Mouse (Mus musculus) limb, embryonic 10.5 days (tissue): Measurements from ENCODE around the gene Grm7. TPM values are rescaled to one million over a fixed set of nuclear protein-coding genes. Genes with fewer than 3 reads are reported as not detected.

Experiments
- DNase-seq: peaks from one replicate; pipeline ENCODE4 v3.0.0-alpha.2; 2017; ENCODE audit warnings: low spot score
- H3K27ac ChIP-seq: fragments of 300-500 bp; sonication (generic); 2 replicates; pipeline ENCODE4 v1.5.1; 2016; ENCODE audit warnings: mild to moderate bottlenecking
- H3K27me3 ChIP-seq: fragments of 300-500 bp; sonication (generic); 2 replicates; pipeline ENCODE4 v1.6.1; 2016; ENCODE audit warnings: low read depth, mild to moderate bottlenecking; ENCODE audit not compliant: poor library complexity, severe bottlenecking
- H3K36me3 ChIP-seq: fragments of 300-500 bp; sonication (generic); 2 replicates; pipeline ENCODE4 v1.6.1; 2016; ENCODE audit warnings: mild to moderate bottlenecking, moderate library complexity
- H3K4me1 ChIP-seq: fragments of 300-500 bp; sonication (generic); 2 replicates; pipeline ENCODE4 v1.6.1; 2016
- H3K4me3 ChIP-seq: fragments of 300-500 bp; sonication (generic); 2 replicates; pipeline ENCODE4 v1.5.1; 2016; ENCODE audit warnings: mild to moderate bottlenecking, moderate library complexity
- H3K9me3 ChIP-seq: fragments of 300-500 bp; sonication (generic); replicated peaks from 2 replicates; pipeline ENCODE4 v1.6.1; 2016; ENCODE audit warnings: mild to moderate bottlenecking
- WGBS: fragments of 180-500 bp; shearing (Covaris S2); methylation state at CpG from one replicate; pipeline ENCODE4 v1.1.7; 2016; 5-methylcytosine and 5-hydroxymethylcytosine counted together
- polyA plus RNA-seq: library from polyadenylated mRNA; unstranded; fragments of >200 nt; fragmentation: Nextera tagmentation; extraction: Ambion mirVana; gene quantifications from 2 replicates; pipeline ENCODE4 v1.2.1, GENCODE M21; 2016

Grm7 gene
- polyA plus RNA-seq, 1 experiment from 2014 or later, result not detected

DNA sequence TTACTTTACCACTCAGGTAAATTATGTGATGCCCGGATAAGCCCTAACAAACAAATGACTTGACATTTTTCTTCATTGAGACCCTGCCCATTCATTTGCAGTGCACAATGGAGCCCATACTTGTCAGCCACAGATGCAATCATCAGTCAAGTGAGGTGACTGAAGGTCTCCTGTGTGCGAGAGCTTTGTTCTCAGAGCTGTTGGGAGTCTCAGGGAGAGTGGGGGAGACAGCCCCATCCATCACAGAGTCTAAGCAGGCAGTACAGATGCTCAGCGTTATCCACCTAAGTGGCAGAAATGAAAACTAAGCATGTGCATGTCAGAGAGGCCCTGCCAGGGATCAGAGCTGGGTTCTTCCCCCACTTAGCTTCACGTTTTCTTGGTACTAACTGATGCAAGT, 631.3 kb downstream of the Grm7 start:
- 47% methylated on average over 4 of the region's 4 CpGs for WGBS
- DNase-seq, result no peak
- H3K4me3 ChIP-seq, result no peak overlapping the region
- no peak overlapping the region for H3K27ac ChIP-seq
- H3K36me3 ChIP-seq, result no peaks in the 10 kb centered on the region
- H3K9me3 ChIP-seq, result no peaks in the 10 kb centered on the region
- no peaks in the 10 kb centered on the region for H3K27me3 ChIP-seq
- no peaks in the 10 kb centered on the region for H3K4me1 ChIP-seq

DNA sequence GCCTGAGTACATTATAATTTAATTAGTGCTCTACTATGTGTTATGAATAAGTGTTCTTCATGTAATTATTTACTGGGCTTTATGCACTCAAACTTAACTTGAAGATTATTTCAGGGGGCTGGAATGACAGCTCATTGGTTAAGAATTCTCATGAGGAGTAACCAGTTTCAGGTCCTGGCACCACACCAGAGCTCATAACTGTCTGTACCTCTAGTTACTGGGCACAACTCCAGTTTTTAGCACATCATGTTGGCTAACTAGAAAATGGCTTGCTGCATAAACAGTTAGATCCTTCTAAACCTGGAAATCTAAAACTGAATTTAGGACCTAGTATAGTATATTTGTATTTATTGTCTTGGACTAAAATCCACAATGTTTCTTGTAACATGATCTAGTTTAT, 633.1 kb downstream of the Grm7 start:
- Histone ChIP-seq H3K4me3 (no peak overlapping the region), H3K4me1 (no peaks in the 10 kb centered on the region), H3K36me3 (no peaks in the 10 kb centered on the region), H3K27me3 (no peaks in the 10 kb centered on the region), H3K27ac (no peak overlapping the region), H3K9me3 (no peaks in the 10 kb centered on the region)
- DNase-seq, result no peak

DNA sequence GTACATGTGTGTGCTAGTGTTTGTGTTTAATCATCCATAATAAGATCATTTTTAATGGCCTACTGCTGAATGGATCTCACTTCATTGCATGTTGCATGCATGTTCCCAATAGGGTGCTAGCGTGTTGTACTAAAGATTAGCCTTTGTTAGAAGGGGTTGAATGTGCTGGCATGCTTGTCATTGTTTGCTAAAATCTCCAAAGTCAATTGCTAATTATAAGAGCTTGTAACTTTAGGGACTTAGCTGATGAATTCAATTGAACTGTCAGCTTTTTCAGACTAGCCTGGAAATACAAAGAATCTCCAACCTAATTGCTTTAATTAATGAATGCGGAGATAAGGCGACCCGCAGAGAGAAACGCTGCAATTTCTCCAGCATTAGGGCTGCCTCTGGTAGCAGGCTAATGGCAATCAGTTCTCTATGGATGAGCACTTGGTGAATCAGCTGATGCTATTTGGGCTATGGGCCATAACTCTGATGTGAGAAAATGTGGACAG, 648.2 kb downstream of the Grm7 start:
- Histone ChIP-seq H3K9me3 (no peaks in the 10 kb centered on the region), H3K27me3 (no peaks in the 10 kb centered on the region), H3K4me1 (no peaks in the 10 kb centered on the region), H3K27ac (no peak overlapping the region), H3K4me3 (no peak overlapping the region), H3K36me3 (no peaks in the 10 kb centered on the region)
- no peak for DNase-seq
- 81% methylated on average over 5 of the region's 5 CpGs for WGBS

DNA sequence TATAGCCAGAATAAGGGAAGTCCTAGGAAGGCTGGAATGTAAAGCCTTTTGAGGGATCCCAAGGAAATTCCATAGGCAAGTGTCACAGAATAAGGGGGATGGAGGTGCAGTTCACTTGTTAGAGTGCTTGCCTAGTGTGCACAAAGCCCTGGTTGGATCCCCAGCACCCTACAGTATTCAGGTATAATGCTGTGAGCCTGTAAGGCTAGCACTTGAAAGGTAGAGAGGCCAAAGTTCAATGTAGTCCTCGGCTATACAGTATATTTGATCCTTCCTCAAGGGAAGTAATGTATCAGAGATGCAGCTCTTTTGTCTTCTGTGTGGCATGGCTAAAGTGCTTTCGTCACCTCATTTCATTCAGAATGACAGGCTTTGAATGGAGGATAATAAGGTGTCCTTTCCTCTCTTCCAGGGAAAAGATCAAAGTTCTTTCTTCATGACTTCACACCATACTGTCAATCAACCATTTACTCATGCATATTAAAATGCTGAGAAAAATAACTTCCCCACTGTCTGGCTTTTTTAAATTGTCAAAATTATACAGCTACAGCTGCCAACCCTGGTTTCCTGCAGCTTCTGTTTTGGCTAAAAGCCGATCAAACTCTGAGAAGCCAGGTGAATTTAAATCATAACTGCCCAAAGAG, 658.7 kb downstream of the Grm7 start:
- no peaks in the 10 kb centered on the region for H3K9me3 ChIP-seq
- H3K27me3 ChIP-seq, result no peaks in the 10 kb centered on the region
- H3K36me3 ChIP-seq, result no peaks in the 10 kb centered on the region
- DNase-seq, result no peak
- no peak overlapping the region for H3K4me3 ChIP-seq
- H3K4me1 ChIP-seq, result no peaks in the 10 kb centered on the region
- WGBS, result 79% methylated on average over 3 of the region's 3 CpGs
- H3K27ac ChIP-seq, result no peak overlapping the region

DNA sequence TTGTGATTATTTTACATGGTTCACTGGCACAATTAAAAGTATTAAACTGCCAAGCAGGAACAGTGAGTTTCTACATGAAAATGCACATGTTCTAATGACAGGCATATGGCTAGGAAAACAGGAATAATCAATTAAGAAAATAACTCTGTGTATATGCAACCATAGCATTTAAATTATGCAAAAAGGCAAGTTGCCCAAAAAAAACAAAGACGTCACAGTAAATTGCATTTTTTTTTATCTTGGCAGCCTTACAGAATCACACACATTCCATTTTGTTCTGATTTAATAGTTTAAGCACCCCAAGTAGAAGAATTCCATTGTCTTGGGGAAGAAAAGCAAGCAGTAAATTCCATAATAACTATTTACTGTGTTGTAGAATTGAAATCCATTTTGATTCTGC, 716.3 kb downstream of the Grm7 start:
- 94% methylated on average over 1 of the region's 1 CpGs for WGBS
- no peaks in the 10 kb centered on the region for H3K27me3 ChIP-seq
- no peak overlapping the region for H3K4me3 ChIP-seq
- no peak for DNase-seq
- H3K9me3 ChIP-seq, result no peaks in the 10 kb centered on the region
- H3K27ac ChIP-seq, result no peak overlapping the region
- H3K4me1 ChIP-seq, result no peaks in the 10 kb centered on the region
- H3K36me3 ChIP-seq, result no peaks in the 10 kb centered on the region

DNA sequence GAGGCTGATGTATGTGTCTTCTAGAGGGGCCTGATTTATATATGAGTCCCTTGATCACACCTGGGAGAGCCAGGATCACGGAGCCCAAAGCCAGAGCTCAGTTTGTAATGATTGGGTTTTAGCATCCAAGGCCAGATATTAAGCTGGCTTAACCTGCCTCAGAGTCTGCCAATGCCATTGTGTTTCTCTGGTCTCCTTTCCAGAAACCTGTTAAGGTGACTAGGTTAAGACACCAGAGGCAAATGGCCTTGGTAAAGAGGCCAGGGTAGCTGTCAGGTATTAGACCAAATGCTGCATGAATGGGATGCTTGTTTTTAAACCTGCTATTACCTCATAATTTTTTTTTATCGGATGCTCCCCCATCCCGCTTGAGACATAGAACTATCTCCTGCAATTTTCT, 722.7 kb downstream of the Grm7 start:
- WGBS, result 90% methylated on average over 3 of the region's 3 CpGs
- no peak overlapping the region for H3K27ac ChIP-seq
- no peaks in the 10 kb centered on the region for H3K27me3 ChIP-seq
- H3K9me3 ChIP-seq, result no peaks in the 10 kb centered on the region
- DNase-seq, result no peak
- peaks cover 13% of the 10 kb centered on the region for H3K4me1 ChIP-seq
- no peaks in the 10 kb centered on the region for H3K36me3 ChIP-seq
- no peak overlapping the region for H3K4me3 ChIP-seq

DNA sequence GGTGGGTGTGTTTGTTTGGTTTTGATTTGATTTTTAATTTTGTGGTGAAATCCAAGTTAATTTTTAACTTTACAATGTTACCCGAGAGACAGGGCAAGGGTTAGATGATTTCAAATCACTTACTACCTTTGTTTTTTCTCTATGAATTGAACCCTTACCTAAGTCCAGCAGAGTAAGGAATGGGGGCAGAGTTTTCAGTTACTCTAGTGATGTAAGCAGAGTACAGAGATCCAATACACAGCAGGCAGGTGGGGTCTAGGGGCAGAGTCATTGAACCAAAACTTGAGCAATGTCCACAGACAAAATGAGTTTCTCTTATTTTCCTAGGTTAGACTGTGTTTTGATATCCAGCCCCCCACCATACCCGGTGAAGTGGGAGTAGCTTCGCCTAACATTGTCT, 723.2 kb downstream of the Grm7 start:
- Histone ChIP-seq H3K9me3 (no peaks in the 10 kb centered on the region), H3K4me3 (no peak overlapping the region), H3K27ac (no peak overlapping the region), H3K4me1 (peaks cover 13% of the 10 kb centered on the region), H3K27me3 (no peaks in the 10 kb centered on the region), H3K36me3 (no peaks in the 10 kb centered on the region)
- DNase-seq, result no peak
- 85% methylated on average over 3 of the region's 3 CpGs for WGBS

GRCm38 (mm10) chr6:111369013-111369412, 723.6 kb downstream of the Grm7 start:
- no peaks in the 10 kb centered on the region for H3K36me3 ChIP-seq
- no peak overlapping the region for H3K27ac ChIP-seq
- H3K27me3 ChIP-seq, result no peaks in the 10 kb centered on the region
- H3K9me3 ChIP-seq, result no peaks in the 10 kb centered on the region
- peaks cover 13% of the 10 kb centered on the region for H3K4me1 ChIP-seq
- no peak overlapping the region for H3K4me3 ChIP-seq
- no peak for DNase-seq
- 94% methylated on average over 2 of the region's 2 CpGs for WGBS

GRCm38 (mm10) chr6:111371581-111372349, 726.4 kb downstream of the Grm7 start:
- Histone ChIP-seq H3K4me3 (no peak overlapping the region), H3K9me3 (no peaks in the 10 kb centered on the region), H3K27ac (no peak overlapping the region), H3K36me3 (no peaks in the 10 kb centered on the region), H3K4me1 (peaks cover 13% of the 10 kb centered on the region), H3K27me3 (no peaks in the 10 kb centered on the region)
- WGBS, result 14% methylated on average over 4 of the region's 4 CpGs
- peak; percentile 34 for DNase-seq

DNA sequence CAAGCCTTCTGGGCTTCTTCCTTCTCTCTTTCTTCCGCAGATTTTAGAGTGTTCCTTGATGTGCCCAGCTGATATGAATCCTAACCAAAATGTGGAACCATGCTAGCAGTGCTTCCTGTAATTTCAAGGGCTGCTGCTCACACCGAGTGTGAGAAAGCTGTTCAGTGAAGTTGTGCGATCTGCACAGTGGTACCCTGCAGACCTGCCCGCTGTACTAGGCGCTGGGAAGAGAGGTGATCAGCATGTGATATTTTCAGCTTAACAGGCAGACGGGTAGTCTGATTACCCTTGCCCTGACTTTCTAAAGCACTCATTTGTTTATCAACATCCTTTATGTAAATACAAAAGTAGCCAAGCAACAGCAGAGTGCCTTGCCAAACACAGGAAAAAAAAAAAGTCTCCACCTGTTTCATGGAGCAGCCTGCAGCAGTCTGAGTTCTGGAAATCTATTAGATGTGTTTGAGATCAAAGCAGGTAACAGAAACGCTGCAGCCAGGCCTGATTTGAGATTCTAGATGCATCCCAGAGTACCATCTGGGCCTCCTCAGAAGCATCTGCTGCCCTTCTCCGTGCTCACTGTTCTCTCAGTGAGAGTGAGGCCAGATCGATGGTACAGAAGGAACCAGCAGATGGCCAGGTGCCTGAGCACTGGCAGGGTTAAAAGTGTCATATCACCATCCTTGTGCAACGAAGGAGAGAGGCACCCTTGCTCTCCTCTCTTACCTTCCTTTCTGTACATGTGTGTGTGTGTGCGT, 727.4 kb downstream of the Grm7 start:
- no peaks in the 10 kb centered on the region for H3K27me3 ChIP-seq
- H3K4me1 ChIP-seq, result peaks cover 13% of the 10 kb centered on the region
- H3K36me3 ChIP-seq, result no peaks in the 10 kb centered on the region
- WGBS, result 50% methylated on average over 11 of the region's 11 CpGs
- H3K9me3 ChIP-seq, result no peaks in the 10 kb centered on the region
- H3K27ac ChIP-seq, result no peak overlapping the region
- DNase-seq, result no peak
- H3K4me3 ChIP-seq, result no peak overlapping the region

GRCm38 (mm10) chr6:111380710-111381109, 735.3 kb downstream of the Grm7 start:
- 88% methylated on average over 2 of the region's 2 CpGs for WGBS
- no peak for DNase-seq
- no peak overlapping the region for H3K27ac ChIP-seq
- no peak overlapping the region for H3K4me3 ChIP-seq
- H3K4me1 ChIP-seq, result no peaks in the 10 kb centered on the region
- no peaks in the 10 kb centered on the region for H3K36me3 ChIP-seq
- H3K27me3 ChIP-seq, result no peaks in the 10 kb centered on the region
- no peaks in the 10 kb centered on the region for H3K9me3 ChIP-seq

- H3K4me1 ChIP-seq, result no peaks in the 10 kb centered on the region
- no peaks in the 10 kb centered on the region for H3K36me3 ChIP-seq
- no peak overlapping the region for H3K4me3 ChIP-seq
- no peak for DNase-seq
- H3K27me3 ChIP-seq, result no peaks in the 10 kb centered on the region
- H3K9me3 ChIP-seq, result no peaks in the 10 kb centered on the region
- WGBS, result 78% methylated on average over 8 of the region's 8 CpGs
- no peak overlapping the region for H3K27ac ChIP-seq
Measured at GRCm38 (mm10) chr6:111408750-111409149, 763.4 kb downstream of the Grm7 start.

DNA sequence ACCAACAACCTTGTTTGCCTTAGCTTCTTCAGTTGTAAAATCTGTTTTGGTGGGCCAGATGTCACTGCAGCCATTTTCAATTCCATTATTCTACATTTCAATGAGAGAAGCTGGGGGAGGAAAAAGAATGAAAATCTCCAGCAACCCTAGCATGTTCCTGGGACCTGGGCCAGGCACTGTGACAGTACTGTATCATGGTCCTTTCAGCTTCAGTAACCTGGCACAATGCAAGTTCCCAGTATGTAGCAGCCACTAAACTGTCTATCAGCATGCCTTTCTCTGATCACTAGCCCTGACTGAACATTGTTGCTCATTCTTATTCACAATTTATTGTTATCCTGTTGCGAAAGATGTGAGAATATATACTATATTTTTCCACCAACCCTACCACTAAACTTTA, 779.4 kb downstream of the Grm7 start:
- Histone ChIP-seq H3K27me3 (no peaks in the 10 kb centered on the region), H3K36me3 (no peaks in the 10 kb centered on the region), H3K9me3 (no peaks in the 10 kb centered on the region), H3K4me1 (no peaks in the 10 kb centered on the region), H3K27ac (no peak overlapping the region), H3K4me3 (no peak overlapping the region)
- DNase-seq, result no peak
- WGBS, result 88% methylated on average over 1 of the region's 1 CpGs
